Mouse (Mus musculus) megakaryocyte, embryonic 14.5 days (primary cell): ENCODE results near the gene Gm49380.

Source experiments
- FLI1 ChIP-seq: IDR thresholded peaks from 2 replicates; pipeline ENCODE4 v1.6.1; 2012; ENCODE audit warnings: low read length, inconsistent platforms, mixed read lengths
- GATA1 ChIP-seq: IDR thresholded peaks from 3 replicates; pipeline ENCODE4 v1.6.1; 2012; ENCODE audit warnings: mixed read lengths, low read length, inconsistent platforms, borderline replicate concordance

DNA sequence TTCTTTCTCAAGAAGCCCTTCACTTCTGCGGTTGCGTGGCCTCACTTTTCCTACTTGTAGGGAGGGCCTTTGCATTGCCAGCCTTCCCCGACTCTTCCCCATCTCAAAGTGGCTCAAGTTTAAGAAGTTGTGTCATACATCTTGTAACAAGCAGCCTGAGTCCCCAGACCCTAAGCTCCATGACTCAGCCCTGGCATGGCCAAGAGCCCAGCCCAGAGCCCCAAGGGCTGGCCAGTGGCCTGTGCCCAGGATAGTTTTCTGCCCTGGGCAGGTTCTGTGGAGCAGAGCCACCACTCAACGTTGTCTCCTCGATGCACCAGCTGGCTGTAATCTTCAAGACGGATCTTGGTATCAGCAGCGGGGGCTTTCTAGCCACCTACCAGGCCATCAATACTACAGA lies 8.4 kb downstream of the Gm49380 start:
- no peak for TF ChIP-seq FLI1
- no peak for TF ChIP-seq GATA1
